Mouse (Mus musculus): ENCODE results near the gene Dcxr. TPM values are rescaled to one million over a fixed set of nuclear protein-coding genes. Genes with fewer than 3 reads are reported as not detected.

The Dcxr gene
- polyA plus RNA-seq, 1 experiment, result 127 TPM

- TF ChIP-seq CTCF (IDR thresholded peaks at IDR 0.05; ENCODE audit: extremely low read depth, insufficient read length, insufficient replicate concordance, low read depth, low read length) (no peak), POLR2A (IDR thresholded peaks at IDR 0.05; ENCODE audit: low read depth, low read length) (no peak)
- H3K27ac ChIP-seq (ENCODE audit: insufficient read depth, low read depth, low read length), result no peak overlapping the region
- H3K36me3 ChIP-seq (ENCODE audit: control insufficient read depth, insufficient read depth, low read length), result no peaks in the 10 kb centered on the region
- H3K4me3 ChIP-seq (ENCODE audit: low read depth, low read length), result 0 out of 2 replicates have a peak overlapping the region, but pooled peaks have one; percentile 27
- 49% methylated on average over 14 of the region's 14 CpGs for WGBS
- H3K27me3 ChIP-seq (ENCODE audit: control insufficient read depth, insufficient read depth, low read length), result no peaks in the 10 kb centered on the region
- peaks cover 4% of the 10 kb centered on the region for H3K4me1 ChIP-seq (ENCODE audit: control insufficient read depth, insufficient read depth, insufficient read length, low read length)
These were observed 35.0 kb upstream of the Dcxr start for GRCm38 (mm10) chr11:120761811-120762671.

- Histone ChIP-seq H3K27ac (ENCODE audit: insufficient read depth, low read depth, low read length) (no peak overlapping the region), H3K4me3 (ENCODE audit: low read depth, low read length) (no peak overlapping the region)
- TF ChIP-seq POLR2A (IDR thresholded peaks at IDR 0.05; ENCODE audit: low read depth, low read length) (no peak), CTCF (IDR thresholded peaks at IDR 0.05; ENCODE audit: extremely low read depth, insufficient read length, insufficient replicate concordance, low read depth, low read length) (no peak)
These were observed 33.2 kb upstream of the Dcxr start for GRCm38 (mm10) chr11:120760236-120760635.

DNA sequence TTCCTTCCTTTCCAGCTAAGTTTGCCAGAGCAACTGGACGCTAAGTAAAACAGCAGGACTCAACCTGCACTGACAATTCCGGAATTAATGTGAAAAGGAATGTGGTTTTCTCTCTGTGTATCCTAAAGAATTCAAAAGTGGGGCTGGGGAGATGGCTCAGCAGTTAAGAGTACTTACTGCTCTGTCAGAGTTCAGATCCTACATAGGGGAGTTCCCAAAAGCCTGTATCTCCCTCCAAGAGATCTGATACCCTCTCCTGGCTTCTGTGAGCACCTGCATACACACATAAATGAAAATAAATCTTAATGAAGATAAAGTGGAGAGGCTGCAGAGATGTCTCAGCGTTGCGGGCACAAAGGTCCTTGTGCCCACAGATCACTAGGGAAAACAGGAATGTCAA is 24.5 kb upstream of the Dcxr start:
- H3K4me3 ChIP-seq (ENCODE audit: low read depth, low read length), result no peak overlapping the region
- no peak overlapping the region for H3K27ac ChIP-seq (ENCODE audit: insufficient read depth, low read depth, low read length)
- TF ChIP-seq CTCF (IDR thresholded peaks at IDR 0.05; ENCODE audit: extremely low read depth, insufficient read length, insufficient replicate concordance, low read depth, low read length) (no peak), POLR2A (IDR thresholded peaks at IDR 0.05; ENCODE audit: low read depth, low read length) (no peak)
- 55% methylated on average over 4 of the region's 4 CpGs for WGBS
- no peaks in the 10 kb centered on the region for H3K27me3 ChIP-seq (ENCODE audit: control insufficient read depth, insufficient read depth, low read length)
- peaks cover 3% of the 10 kb centered on the region; the same call in 1 of the 2 replicates for H3K4me1 ChIP-seq (ENCODE audit: control insufficient read depth, insufficient read depth, insufficient read length, low read length)
- H3K36me3 ChIP-seq (ENCODE audit: control insufficient read depth, insufficient read depth, low read length), result no peaks in the 10 kb centered on the region

More at GRCm38 (mm10) chr11:120760236-120760635, 33.2 kb upstream of the Dcxr start:
- WGBS, result 76% methylated on average over 9 of the region's 9 CpGs
- H3K27me3 ChIP-seq (ENCODE audit: control insufficient read depth, insufficient read depth, low read length), result no peaks in the 10 kb centered on the region
- no peaks in the 10 kb centered on the region for H3K36me3 ChIP-seq (ENCODE audit: control insufficient read depth, insufficient read depth, low read length)
- peaks cover 4% of the 10 kb centered on the region for H3K4me1 ChIP-seq (ENCODE audit: control insufficient read depth, insufficient read depth, insufficient read length, low read length)

- Histone ChIP-seq H3K4me1 (ENCODE audit: control insufficient read depth, insufficient read depth, insufficient read length, low read length) (peaks cover 3% of the 10 kb centered on the region; the same call in 1 of the 2 replicates), H3K4me3 (ENCODE audit: low read depth, low read length) (no peak overlapping the region), H3K36me3 (ENCODE audit: control insufficient read depth, insufficient read depth, low read length) (no peaks in the 10 kb centered on the region), H3K27ac (ENCODE audit: insufficient read depth, low read depth, low read length) (no peak overlapping the region), H3K27me3 (ENCODE audit: control insufficient read depth, insufficient read depth, low read length) (no peaks in the 10 kb centered on the region)
- TF ChIP-seq POLR2A (IDR thresholded peaks at IDR 0.05; ENCODE audit: low read depth, low read length), result no peak
- peak; percentile 43; the same call in 1 of the 2 replicates for TF ChIP-seq CTCF (IDR thresholded peaks at IDR 0.05; ENCODE audit: extremely low read depth, insufficient read length, insufficient replicate concordance, low read depth, low read length)
- 70% methylated on average over 8 of the region's 8 CpGs for WGBS
These were observed 22.3 kb upstream of the Dcxr start for GRCm38 (mm10) chr11:120749430-120749829.

GRCm38 (mm10) chr11:120747974-120748373 is 20.9 kb upstream of the Dcxr start:
- Histone ChIP-seq H3K36me3 (ENCODE audit: control insufficient read depth, insufficient read depth, low read length) (no peaks in the 10 kb centered on the region), H3K27ac (ENCODE audit: insufficient read depth, low read depth, low read length) (peak overlapping the region; percentile 53; the same call in 1 of the 2 replicates)

GRCm38 (mm10) chr11:120744121-120744701 is 17.1 kb upstream of the Dcxr start:
- 33% methylated on average over 7 of the region's 7 CpGs for WGBS
- H3K27me3 ChIP-seq (ENCODE audit: control insufficient read depth, insufficient read depth, low read length), result no peaks in the 10 kb centered on the region
- TF ChIP-seq POLR2A (IDR thresholded peaks at IDR 0.05; ENCODE audit: low read depth, low read length) (no peak), CTCF (IDR thresholded peaks at IDR 0.05; ENCODE audit: extremely low read depth, insufficient read length, insufficient replicate concordance, low read depth, low read length) (no peak)
- H3K4me3 ChIP-seq (ENCODE audit: low read depth, low read length), result no peak overlapping the region
- H3K27ac ChIP-seq (ENCODE audit: insufficient read depth, low read depth, low read length), result no peak overlapping the region
- no peaks in the 10 kb centered on the region for H3K36me3 ChIP-seq (ENCODE audit: control insufficient read depth, insufficient read depth, low read length)
- peaks cover 3% of the 10 kb centered on the region; the same call in 1 of the 2 replicates for H3K4me1 ChIP-seq (ENCODE audit: control insufficient read depth, insufficient read depth, insufficient read length, low read length)

More at GRCm38 (mm10) chr11:120747974-120748373, 20.9 kb upstream of the Dcxr start:
- Histone ChIP-seq H3K4me3 (ENCODE audit: low read depth, low read length) (no peak overlapping the region), H3K27me3 (ENCODE audit: control insufficient read depth, insufficient read depth, low read length) (no peaks in the 10 kb centered on the region), H3K4me1 (ENCODE audit: control insufficient read depth, insufficient read depth, insufficient read length, low read length) (peaks cover 3% of the 10 kb centered on the region; the same call in 1 of the 2 replicates)
- TF ChIP-seq POLR2A (IDR thresholded peaks at IDR 0.05; ENCODE audit: low read depth, low read length) (no peak), CTCF (IDR thresholded peaks at IDR 0.05; ENCODE audit: extremely low read depth, insufficient read length, insufficient replicate concordance, low read depth, low read length) (no peak)
- 21% methylated on average over 4 of the region's 4 CpGs for WGBS

GRCm38 (mm10) chr11:120740981-120741380 is 13.9 kb upstream of the Dcxr start:
- TF ChIP-seq POLR2A (IDR thresholded peaks at IDR 0.05; ENCODE audit: low read depth, low read length) (no peak), CTCF (IDR thresholded peaks at IDR 0.05; ENCODE audit: extremely low read depth, insufficient read length, insufficient replicate concordance, low read depth, low read length) (no peak)
- 85% methylated on average over 5 of the region's 5 CpGs for WGBS
- Histone ChIP-seq H3K27me3 (ENCODE audit: control insufficient read depth, insufficient read depth, low read length) (no peaks in the 10 kb centered on the region), H3K4me3 (ENCODE audit: low read depth, low read length) (no peak overlapping the region), H3K36me3 (ENCODE audit: control insufficient read depth, insufficient read depth, low read length) (no peaks in the 10 kb centered on the region), H3K4me1 (ENCODE audit: control insufficient read depth, insufficient read depth, insufficient read length, low read length) (no peaks in the 10 kb centered on the region), H3K27ac (ENCODE audit: insufficient read depth, low read depth, low read length) (no peak overlapping the region)
